Mouse (Mus musculus) megakaryocyte-erythroid progenitor cell, adult 5 weeks (primary cell): ENCODE results near the gene Cryab. TPM values are rescaled to one million over a fixed set of nuclear protein-coding genes. Genes with fewer than 3 reads are reported as not detected.

Experiments
- polyA plus RNA-seq: library from polyadenylated mRNA; stranded (reverse); fragments of >175 nt; gene quantifications from 2 replicates; pipeline ENCODE4 v1.2.3, GENCODE M21; 2012

Gene Cryab
- 0.75 and 0.82 TPM in 2 replicates for polyA plus RNA-seq

GRCm38 (mm10) chr9:50751323-50751722 lies at the start of gene Cryab:
Cryab (plus strand) TSS chr9:50751325.

DNA sequence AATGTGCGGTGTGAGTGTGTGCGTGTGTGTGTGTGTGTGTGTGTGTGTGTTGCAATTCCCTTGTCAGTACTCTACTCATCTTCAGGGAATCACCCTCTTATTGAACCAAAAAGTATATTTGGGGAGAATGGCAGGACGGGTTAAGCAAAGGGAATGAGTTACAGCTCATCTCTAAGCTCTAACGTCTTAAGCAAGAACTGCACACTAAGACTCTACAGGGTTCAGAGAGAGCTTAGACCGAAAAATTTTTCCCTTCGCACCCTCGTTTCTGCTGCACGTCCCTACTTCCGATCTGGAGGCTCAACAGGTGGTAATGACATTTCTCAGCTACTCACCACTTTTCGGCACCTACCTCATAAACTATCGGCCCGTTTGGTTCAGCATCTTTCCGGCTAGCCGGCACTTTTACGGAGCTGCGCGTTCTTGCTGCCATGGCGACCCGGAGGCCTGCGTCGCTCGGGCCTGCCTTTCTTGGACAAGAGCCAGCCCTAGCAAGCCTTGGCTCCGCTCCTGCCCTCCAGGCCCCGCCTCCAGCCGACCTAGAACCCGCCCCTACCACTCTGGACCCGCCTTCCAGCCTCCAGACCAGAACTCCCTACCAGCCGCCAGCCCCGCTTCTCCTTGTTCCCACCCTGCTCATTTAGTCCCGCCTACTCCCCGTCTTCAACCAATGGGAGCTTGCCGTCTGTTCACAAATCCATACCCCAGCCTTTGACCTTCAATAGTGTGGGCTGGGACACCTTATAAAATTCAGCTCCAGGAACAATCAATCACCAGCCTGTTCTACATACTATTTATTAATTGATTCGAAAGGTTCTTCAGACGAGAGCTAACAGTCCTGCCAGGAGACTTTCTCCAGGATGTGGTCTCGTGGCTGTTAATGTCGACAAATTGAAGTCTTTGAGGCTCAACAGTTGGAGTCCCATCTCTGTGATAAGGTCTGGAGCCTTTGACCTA lies 11.9 kb upstream of the Cryab start, which contains the start of gene Dixdc1:
Gene Dixdc1, minus strand, starts transcription at position 604 of the 957 bp plus-strand sequence.

DNA sequence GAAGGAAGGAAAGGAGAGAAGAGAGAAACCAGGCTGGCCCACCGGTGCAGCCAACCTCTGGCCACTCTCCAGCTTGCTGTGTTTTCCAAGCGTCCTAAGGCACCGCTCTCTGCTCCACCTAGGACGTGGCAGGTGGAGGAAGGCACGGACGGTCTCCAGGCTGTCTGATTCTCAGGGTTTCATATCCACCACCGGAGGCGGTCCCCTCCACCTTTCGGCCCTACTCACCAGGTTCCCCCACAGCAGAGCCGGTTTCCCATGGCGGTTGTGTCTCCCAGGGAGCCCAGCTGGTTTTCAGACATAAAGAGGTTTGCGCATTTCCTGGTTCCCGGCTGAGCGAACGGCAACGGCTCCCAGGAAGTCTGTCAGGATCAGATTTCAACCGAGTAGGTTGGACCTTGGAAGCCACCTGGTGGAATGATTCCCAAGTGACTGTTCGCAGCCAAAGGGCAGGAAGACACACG lies 4.9 kb upstream of the Cryab start, which contains the start of gene 2310030G06Rik:
Gene 2310030G06Rik, minus strand, starts transcription at position 323 of the 464 bp plus-strand sequence.

DNA sequence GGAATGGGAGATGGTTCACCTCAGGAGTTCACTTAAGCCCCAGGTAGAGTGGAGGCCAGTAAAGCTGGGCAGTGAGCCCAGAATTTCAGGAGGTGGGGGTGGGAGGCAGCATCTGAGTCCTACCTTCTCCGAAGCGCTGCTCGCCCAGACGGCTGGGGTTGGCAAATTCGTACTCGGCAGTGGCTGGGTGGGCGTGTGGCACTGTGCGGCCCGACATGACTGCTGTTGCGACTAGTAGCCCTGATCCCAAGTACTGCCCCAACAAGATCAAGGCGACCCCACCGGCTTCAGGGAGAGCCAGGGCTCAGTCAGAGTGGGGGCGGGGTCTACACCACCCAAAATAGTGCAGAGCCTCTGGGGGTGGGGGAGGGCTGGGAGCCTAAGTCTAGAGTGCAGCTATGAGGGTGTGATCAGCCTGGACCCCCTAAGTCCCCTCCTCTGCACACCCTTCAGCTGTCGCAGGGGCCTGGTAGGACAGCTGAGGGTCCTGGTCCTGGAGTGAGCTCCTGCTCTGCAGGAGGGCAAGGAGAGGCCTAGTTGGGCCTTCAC lies 1.0 kb downstream of the Cryab start, which contains the start of gene Hspb2:
Gene Hspb2, minus strand, starts transcription at position 301 of the 549 bp plus-strand sequence.

GRCm38 (mm10) chr9:50768107-50769002 lies 17.2 kb downstream of the Cryab start, which contains the start of gene Fdxacb1:
Fdxacb1 (plus strand) TSS chr9:50768236.

GRCm38 (mm10) chr9:50774991-50775612 lies 24.0 kb downstream of the Cryab start, which contains the start of the genes Alg9 and 1110032A03Rik:
Alg9 (plus strand) TSS chr9:50775019.
1110032A03Rik (minus strand) TSS chr9:50775520.

Other genes starting within 250 kb of the Cryab start
- gene Pts, start 222.6 kb upstream of the Cryab start, polyA plus RNA-seq, result 23.9 and 30.3 TPM in 2 replicates
- 0.87 and 1.6 TPM in 2 replicates for gene Il18, start 196.5 kb upstream of the Cryab start, polyA plus RNA-seq
- gene Bco2, start 196.1 kb upstream of the Cryab start, polyA plus RNA-seq, result 0.08 TPM in 1 of 2 replicates, not detected in the other
- not detected in 2 replicates for gene Tex12, start 190.0 kb upstream of the Cryab start, polyA plus RNA-seq
- gene Sdhd, start 147.5 kb upstream of the Cryab start, polyA plus RNA-seq, result 26.9 and 31.4 TPM in 2 replicates
- gene Timm8b, start 147.4 kb upstream of the Cryab start, polyA plus RNA-seq, result 7.9 and 8.8 TPM in 2 replicates
- gene Pih1d2, start 134.0 kb upstream of the Cryab start, polyA plus RNA-seq, result 0.15 and 0.36 TPM in 2 replicates
- gene Nkapd1, start 133.9 kb upstream of the Cryab start, polyA plus RNA-seq, result 12.1 and 18.1 TPM in 2 replicates
- gene Dlat, start 91.5 kb upstream of the Cryab start, polyA plus RNA-seq, result 27.0 and 32.5 TPM in 2 replicates
- not detected in 2 replicates for gene Dixdc1, start 11.8 kb upstream of the Cryab start, polyA plus RNA-seq
- gene 2310030G06Rik, start 4.8 kb upstream of the Cryab start, polyA plus RNA-seq, result 0.10 TPM in 1 of 2 replicates, not detected in the other
- gene Hspb2, start 1.0 kb downstream of the Cryab start, polyA plus RNA-seq, result not detected in 2 replicates
- 2.3 and 2.9 TPM in 2 replicates for gene Fdxacb1, start 16.9 kb downstream of the Cryab start, polyA plus RNA-seq
- 14.1 and 16.4 TPM in 2 replicates for gene Alg9, start 23.7 kb downstream of the Cryab start, polyA plus RNA-seq
- 2.3 and 2.5 TPM in 2 replicates for gene 1110032A03Rik, start 24.2 kb downstream of the Cryab start, polyA plus RNA-seq
- gene Ppp2r1b, start 94.0 kb downstream of the Cryab start, polyA plus RNA-seq, result 6.8 and 7.2 TPM in 2 replicates